Mouse (Mus musculus) urinary bladder, adult 2 months (tissue): Measurements from ENCODE around the gene Spag6l. TPM values are rescaled to one million over a fixed set of nuclear protein-coding genes. Genes with fewer than 3 reads are reported as not detected.
"Not testable (repeated sequence)": the region's sequence is repeated elsewhere in the genome, so short reads cannot be mapped to it uniquely, and the experiment has no call there.

Experiments
- DNase-seq: peaks from one replicate; pipeline ENCODE4 v3.0.0; 2022; ENCODE audit warnings: low spot score
- polyA plus RNA-seq: library from polyadenylated mRNA; depleted of rRNA; stranded (reverse); fragments of >200 nt; gene quantifications from 2 replicates; pipeline ENCODE4 v1.2.3, GENCODE M21; 2012; rRNA removed

The Spag6l gene
- polyA plus RNA-seq, result 0.03 TPM in 1 of 2 replicates, not detected in the other

- DNase-seq, result no peak
Observed at GRCm38 (mm10) chr16:16828757-16829615, at the start of gene Spag6l. TSS of gene Spag6l (minus strand) at chr16:16829456.

DNA sequence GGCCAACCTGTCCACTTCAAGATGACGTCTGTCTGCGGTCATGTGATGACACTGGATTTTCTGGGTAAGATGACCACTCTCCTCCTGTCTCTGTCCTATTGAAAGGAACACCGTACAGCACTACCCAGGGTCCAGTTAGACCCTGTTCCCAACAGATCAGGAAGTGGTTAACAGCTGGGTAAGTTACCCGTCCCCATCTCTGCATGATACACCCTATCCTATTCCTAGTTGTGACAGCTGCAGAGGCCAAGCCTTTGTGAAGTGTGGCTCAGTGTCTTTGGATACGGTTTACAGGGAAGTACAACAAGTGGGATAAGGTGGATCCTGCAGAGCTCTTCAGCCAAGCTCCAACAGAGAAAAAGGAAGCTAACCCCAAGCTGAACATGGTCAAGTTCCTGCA, 49.8 kb upstream of the Spag6l start:
- DNase-seq, result no peak

- peak; percentile 75 for DNase-seq
Observed at GRCm38 (mm10) chr16:16870617-16871331, 41.5 kb upstream of the Spag6l start, which contains the start of the genes Top3b and Vpreb1. TSS of gene Top3b (plus strand) at chr16:16870736. TSS of gene Vpreb1 (minus strand) at chr16:16870843.

- no peak for DNase-seq
Observed at GRCm38 (mm10) chr16:16870241-16870616, 41.0 kb upstream of the Spag6l start.

GRCm38 (mm10) chr16:16865696-16866561, 36.7 kb upstream of the Spag6l start:
- no peak for DNase-seq

GRCm38 (mm10) chr16:16865217-16865616, 36.0 kb upstream of the Spag6l start:
- no peak for DNase-seq

DNA sequence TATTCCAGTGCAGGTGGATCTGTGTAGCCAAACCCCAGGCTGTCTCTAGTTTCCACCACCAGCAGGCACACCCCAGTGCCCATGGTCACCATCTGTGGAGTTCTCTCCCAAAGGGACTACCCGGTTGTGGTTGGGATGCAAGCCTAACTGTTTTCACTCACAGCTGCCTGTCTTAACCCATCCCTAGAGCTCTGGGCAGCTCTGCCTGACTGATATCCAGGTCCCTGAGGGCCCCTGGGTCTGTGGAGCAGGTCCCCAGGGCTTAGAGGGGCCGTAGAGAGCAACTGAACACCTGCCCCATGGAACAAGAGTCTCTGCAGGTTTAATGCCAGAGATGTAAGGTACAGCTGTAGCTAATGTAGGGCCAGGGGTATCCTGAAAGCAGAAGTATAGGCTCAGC, 34.7 kb upstream of the Spag6l start, which contains the start of gene Igll1:
Igll1 (minus strand) TSS at position 8 of the 400 bp plus-strand sequence.
- no peak for DNase-seq

GRCm38 (mm10) chr16:16862288-16862687, 33.0 kb upstream of the Spag6l start:
- DNase-seq, result no peak

GRCm38 (mm10) chr16:16856731-16857476, 27.6 kb upstream of the Spag6l start:
- no peak for DNase-seq

DNA sequence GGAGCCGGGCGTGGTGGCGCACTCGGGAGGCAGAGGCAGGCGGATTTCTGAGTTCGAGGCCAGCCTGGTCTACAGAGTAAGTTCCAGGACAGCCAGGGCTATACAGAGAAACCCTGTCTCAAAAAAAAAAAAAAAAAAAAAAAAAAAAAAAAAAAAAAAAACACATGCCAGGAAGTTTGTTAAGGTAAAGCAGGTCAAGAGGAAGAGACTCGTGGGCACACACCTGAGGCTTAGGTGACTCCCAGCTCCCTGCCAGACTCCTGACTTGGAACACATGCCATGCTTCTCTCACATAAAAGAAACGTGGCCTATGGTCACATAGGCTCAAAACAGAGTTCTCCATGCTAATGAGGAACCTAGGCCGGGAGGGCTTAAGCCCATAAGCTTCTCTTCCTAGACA, 26.8 kb upstream of the Spag6l start:
- DNase-seq, result not testable (repeated sequence)

GRCm38 (mm10) chr16:16855541-16855940, 26.3 kb upstream of the Spag6l start:
- DNase-seq, result no peak

DNA sequence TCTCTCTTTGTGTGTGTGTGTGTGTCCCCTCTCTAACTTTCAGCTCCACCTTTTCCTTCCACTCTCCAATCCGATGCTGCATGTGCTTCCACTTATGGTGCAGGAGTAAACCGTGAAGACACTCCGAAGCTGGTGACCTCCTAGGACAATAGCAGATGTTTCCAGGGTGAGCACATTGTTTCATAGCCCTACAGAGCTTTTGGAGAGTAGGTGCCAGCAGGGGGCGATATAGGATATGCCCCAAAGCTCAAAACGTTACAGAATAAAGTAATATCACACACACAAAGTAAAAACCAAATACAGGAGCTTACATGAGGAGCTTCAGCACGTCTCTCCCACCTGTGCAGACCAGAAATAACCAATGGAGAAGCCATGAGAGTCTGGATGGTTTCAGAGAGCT, 25.6 kb upstream of the Spag6l start:
- no peak for DNase-seq

GRCm38 (mm10) chr16:16852411-16852810, 23.2 kb upstream of the Spag6l start:
- DNase-seq, result no peak

- no peak for DNase-seq
Observed at GRCm38 (mm10) chr16:16849196-16849595, 19.9 kb upstream of the Spag6l start.

DNA sequence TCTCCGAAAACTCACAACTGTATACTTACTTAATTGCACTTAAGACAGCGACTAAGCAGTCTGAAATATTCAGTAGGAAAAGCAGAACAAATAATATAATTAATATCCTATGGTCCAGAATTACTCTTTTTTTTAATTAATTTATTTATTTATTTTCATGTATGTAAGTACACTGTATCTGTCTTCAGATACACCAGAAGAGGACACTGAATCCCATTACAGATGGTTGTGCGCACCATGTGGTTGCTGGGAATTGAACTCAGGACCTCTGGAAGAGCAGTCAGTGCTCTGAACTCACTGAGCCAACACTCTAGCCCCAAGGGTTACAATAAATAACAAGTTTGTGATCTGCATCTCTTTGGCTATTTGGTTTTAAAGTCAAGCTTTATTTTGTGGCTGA, 415 bp upstream of the Spag6l start:
- DNase-seq, result no peak

DNA sequence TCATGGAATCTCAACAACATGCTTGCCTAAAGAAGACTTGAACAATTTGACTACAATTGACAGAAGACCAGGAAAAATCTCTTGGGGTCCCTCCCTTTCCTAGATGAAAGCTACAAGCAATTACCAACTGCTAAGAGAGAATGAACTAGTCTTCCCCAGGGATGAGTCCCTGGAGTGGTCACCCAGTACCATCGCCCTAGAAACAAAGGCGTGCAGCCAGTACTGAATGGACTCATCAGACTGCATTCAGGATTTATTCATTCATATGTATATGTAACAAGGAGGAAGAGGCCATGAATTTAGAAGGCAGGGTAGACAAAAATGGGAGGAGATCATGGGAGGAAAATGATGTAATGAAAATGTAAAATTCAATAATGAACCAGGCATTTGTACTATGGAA, 3.0 kb downstream of the Spag6l start:
- DNase-seq, result no peak

DNA sequence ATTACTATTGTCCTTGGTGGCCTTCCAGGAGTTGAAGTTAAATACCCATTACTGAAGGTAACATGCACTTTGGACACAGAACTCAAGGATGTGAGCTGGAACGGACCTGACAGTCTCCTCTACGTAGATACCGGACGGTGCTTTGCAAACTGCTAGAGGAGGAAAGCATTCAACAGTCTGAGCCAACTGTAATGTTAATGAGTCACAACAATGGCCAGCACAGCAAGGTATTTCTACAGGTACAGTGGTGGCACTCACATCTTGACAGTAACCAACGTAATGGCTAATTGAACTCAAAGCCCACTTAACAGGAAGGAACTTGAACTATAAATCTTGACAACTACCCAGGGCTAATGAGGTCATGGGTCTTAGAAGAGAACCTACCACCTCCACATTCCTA, 3.8 kb downstream of the Spag6l start:
- no peak for DNase-seq

GRCm38 (mm10) chr16:16806325-16806724, 22.9 kb downstream of the Spag6l start:
- no peak for DNase-seq
